7 mouse cellular contexts compared by ENCODE assay signal in the genomic region with DNA sequence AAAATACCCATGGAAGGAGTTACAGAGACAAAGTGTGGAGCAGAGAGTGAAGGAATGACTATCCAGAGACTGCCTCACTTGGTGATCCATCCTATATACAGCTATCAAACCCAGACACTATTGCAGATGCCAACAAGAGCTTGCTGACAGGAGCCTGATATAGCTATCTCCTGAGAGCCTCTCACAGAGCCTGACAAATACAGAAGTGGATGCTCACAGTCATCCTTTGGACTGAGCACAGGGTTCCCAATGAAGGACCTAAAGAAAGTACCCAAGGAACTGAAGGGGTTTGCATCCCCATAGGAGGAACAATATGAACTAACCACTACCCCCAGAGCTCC.
A peak's percentile ranks its signal among the peaks of the same experiment; 100 is the strongest.
DNase-seq lines count a peak whose midpoint lies in the region; ATAC-seq and TF ChIP-seq lines count a peak whose summit lies in the region.
"Not testable (repeated sequence)": the region's sequence is repeated elsewhere in the genome, so short reads cannot be mapped to it uniquely, and the experiment has no call there.

No protein-coding gene starts in this region.

- not testable (repeated sequence) for H3K9me3 ChIP-seq in MEL (replicated peaks; ENCODE audit: insufficient read depth, low read length); intestine, embryonic 14.5 days (ENCODE audit: control insufficient read depth, low read length); liver, embryonic 11.5 days (ENCODE audit: control insufficient read depth, low read length); liver, embryonic 13.5 days (replicated peaks); liver, embryonic 15.5 days (replicated peaks); liver, postnatal 0 days (ENCODE audit: low read length)

- peak; percentile 41 to 55; a peak in 3 of 4 replicates for TF ChIP-seq EP300 in MEL (IDR thresholded peaks at IDR 0.05; ENCODE audit: low read depth in 1 of 2, low read length in 2 of 2)
- TF ChIP-seq EP300 in liver, postnatal 0 days (IDR thresholded peaks at IDR 0.05; ENCODE audit: low read depth) = peak; percentile 34; the same call in 1 of the 2 replicates

- not testable (repeated sequence) for TF ChIP-seq CTCF in MEL (IDR thresholded peaks at IDR 0.05 in 2 of 3, conservative IDR thresholded peaks at IDR 0.05 in 1 of 3; ENCODE audit: control insufficient read depth in 1 of 3, insufficient read depth in 1 of 3, low read depth in 2 of 3, low read length in 3 of 3, poor library complexity in 1 of 3, severe bottlenecking in 1 of 3); liver, postnatal 0 days (IDR thresholded peaks at IDR 0.05; ENCODE audit: low read depth)

- H3K4me2 ChIP-seq in intestine, embryonic 14.5 days (ENCODE audit: low read length); liver, embryonic 11.5 days; liver, embryonic 13.5 days; liver, postnatal 0 days (ENCODE audit: low read depth, low read length): not testable (repeated sequence)
- peak overlapping the region; percentile 7; the same call in 1 of the 2 replicates for H3K4me2 ChIP-seq in liver, embryonic 15.5 days

- TF ChIP-seq POLR2A in MEL (IDR thresholded peaks at IDR 0.05; ENCODE audit: control insufficient read depth in 1 of 2, insufficient read depth in 1 of 2, low read depth in 1 of 2, low read length in 2 of 2, poor library complexity in 1 of 2) = not testable (repeated sequence)

- H3K9ac ChIP-seq in MEL (ENCODE audit: control insufficient read depth, low read depth, low read length, poor library complexity, severe bottlenecking); intestine, embryonic 14.5 days (ENCODE audit: low read length); liver, embryonic 11.5 days (ENCODE audit: low read depth, low read length); liver, embryonic 13.5 days; liver, embryonic 15.5 days; liver, postnatal 0 days (replicated peaks): not testable (repeated sequence)

- peaks cover 0 to 10% of the 10 kb centered on the region in 2 experiments; a peak in 2 of 4 replicates for H3K36me3 ChIP-seq in MEL (ENCODE audit: control insufficient read depth in 1 of 2, insufficient read depth in 2 of 2, low read length in 2 of 2)
- H3K36me3 ChIP-seq in intestine, embryonic 14.5 days (ENCODE audit: control insufficient read depth, insufficient read depth, low read length); liver, embryonic 11.5 days (ENCODE audit: control insufficient read depth, insufficient read depth, low read length); liver, embryonic 13.5 days; liver, embryonic 15.5 days (replicated peaks); liver, postnatal 0 days (replicated peaks; ENCODE audit: insufficient read depth, low read length): not testable (repeated sequence)

- TF ChIP-seq RAD21 in MEL (IDR thresholded peaks at IDR 0.05; ENCODE audit: low read depth, low read length) = not testable (repeated sequence)

- not testable (repeated sequence) for H3K4me3 ChIP-seq in MEL (ENCODE audit: control insufficient read depth in 1 of 2, insufficient read depth in 1 of 2, low read depth in 2 of 2, low read length in 2 of 2); intestine, embryonic 14.5 days (ENCODE audit: low read depth, low read length); liver, embryonic 11.5 days (ENCODE audit: low read depth, low read length); liver, embryonic 13.5 days (replicated peaks); liver, embryonic 15.5 days (replicated peaks); liver, postnatal 0 days (ENCODE audit: low read depth, low read length)

- ATAC-seq in intestine, embryonic 14.5 days (replicated peaks; ENCODE audit: low FRiP score, low TSS enrichment, low read depth) = not testable (repeated sequence)
- ATAC-seq in liver, embryonic 11.5 days (replicated peaks; ENCODE audit: low FRiP score) = peak; percentile 63
- peak; percentile 74 for ATAC-seq in liver, embryonic 13.5 days (ENCODE audit: low read depth)
- ATAC-seq in liver, embryonic 15.5 days (ENCODE audit: insufficient read depth) = peak; percentile 73
- peak; percentile 49; the same call in 1 of the 2 replicates for ATAC-seq in liver, postnatal 0 days

- peaks cover 3 to 22% of the 10 kb centered on the region in 2 experiments; a peak in 3 of 4 replicates for H3K4me1 ChIP-seq in MEL (ENCODE audit: control insufficient read depth in 1 of 2, insufficient read depth in 2 of 2, low read length in 2 of 2)
- 0 out of 2 replicates have a peak, but pooled peaks cover 10% of the 10 kb centered on the region for H3K4me1 ChIP-seq in intestine, embryonic 14.5 days (replicated peaks; ENCODE audit: control insufficient read depth, insufficient read depth, low read length)
- H3K4me1 ChIP-seq in liver, embryonic 11.5 days (replicated peaks; ENCODE audit: control insufficient read depth, insufficient read depth, low read length) = peaks cover 11% of the 10 kb centered on the region; the same call in 1 of the 2 replicates
- H3K4me1 ChIP-seq in liver, embryonic 13.5 days (replicated peaks) = peaks cover 33% of the 10 kb centered on the region
- peaks cover 26% of the 10 kb centered on the region for H3K4me1 ChIP-seq in liver, embryonic 15.5 days (replicated peaks)
- H3K4me1 ChIP-seq in liver, postnatal 0 days (ENCODE audit: insufficient read depth) = not testable (repeated sequence)

- not testable (repeated sequence) for H3K79me2 ChIP-seq in MEL (ENCODE audit: control insufficient read depth, insufficient read depth, low read length, poor library complexity)

- not testable (repeated sequence) for H3K27ac ChIP-seq in MEL (ENCODE audit: control insufficient read depth, low read depth, low read length); intestine, embryonic 14.5 days (ENCODE audit: low read depth); liver, embryonic 11.5 days (ENCODE audit: low read depth, low read length); liver, embryonic 15.5 days (replicated peaks); liver, postnatal 0 days (ENCODE audit: low read depth)
- peak overlapping the region; percentile 55; the same call in 1 of the 2 replicates for H3K27ac ChIP-seq in liver, embryonic 13.5 days

- H3K27me3 ChIP-seq in MEL (ENCODE audit: control insufficient read depth in 1 of 2, insufficient read depth in 2 of 2, low read length in 2 of 2); intestine, embryonic 14.5 days (replicated peaks; ENCODE audit: control insufficient read depth, insufficient read depth, low read length); liver, embryonic 11.5 days (replicated peaks; ENCODE audit: control insufficient read depth, insufficient read depth, low read length); liver, embryonic 13.5 days; liver, embryonic 15.5 days; liver, postnatal 0 days (ENCODE audit: insufficient read depth, low read length): not testable (repeated sequence)

- peak; percentile 54 for DNase-seq in MEL (ENCODE audit: low read depth, low spot score)
- DNase-seq in c-Kit-positive CD71-positive TER-119-negative erythroid progenitor cells, embryonic 14.5 days (ENCODE audit: low read depth) = peak; percentile 15
- DNase-seq in intestine, embryonic 14.5 days (ENCODE audit: low spot score) = peak; percentile 16
- DNase-seq in liver, embryonic 11.5 days (ENCODE audit: low spot score); liver, postnatal 0 days: not testable (repeated sequence)
- peak; percentile 22 for DNase-seq in liver, embryonic 13.5 days

TF ChIP-seq in MEL, 35 proteins besides CTCF, POLR2A, EP300 and RAD21:
- TF ChIP-seq TAL1 (IDR thresholded peaks at IDR 0.05; ENCODE audit: low read length) = peak; percentile 27; the same call in 1 of the 2 replicates
- TF ChIP-seq GATA1 (IDR thresholded peaks at IDR 0.05; ENCODE audit: low read depth, low read length) = peak; percentile 57; the same call in 1 of the 2 replicates
- TF ChIP-seq TCF12 (IDR thresholded peaks at IDR 0.05; ENCODE audit: low read depth, low read length) = peak; percentile 64; the same call in 1 of the 2 replicates
